Comparison of ENCODE assay signal across 9 mouse cellular contexts in the genomic region with DNA sequence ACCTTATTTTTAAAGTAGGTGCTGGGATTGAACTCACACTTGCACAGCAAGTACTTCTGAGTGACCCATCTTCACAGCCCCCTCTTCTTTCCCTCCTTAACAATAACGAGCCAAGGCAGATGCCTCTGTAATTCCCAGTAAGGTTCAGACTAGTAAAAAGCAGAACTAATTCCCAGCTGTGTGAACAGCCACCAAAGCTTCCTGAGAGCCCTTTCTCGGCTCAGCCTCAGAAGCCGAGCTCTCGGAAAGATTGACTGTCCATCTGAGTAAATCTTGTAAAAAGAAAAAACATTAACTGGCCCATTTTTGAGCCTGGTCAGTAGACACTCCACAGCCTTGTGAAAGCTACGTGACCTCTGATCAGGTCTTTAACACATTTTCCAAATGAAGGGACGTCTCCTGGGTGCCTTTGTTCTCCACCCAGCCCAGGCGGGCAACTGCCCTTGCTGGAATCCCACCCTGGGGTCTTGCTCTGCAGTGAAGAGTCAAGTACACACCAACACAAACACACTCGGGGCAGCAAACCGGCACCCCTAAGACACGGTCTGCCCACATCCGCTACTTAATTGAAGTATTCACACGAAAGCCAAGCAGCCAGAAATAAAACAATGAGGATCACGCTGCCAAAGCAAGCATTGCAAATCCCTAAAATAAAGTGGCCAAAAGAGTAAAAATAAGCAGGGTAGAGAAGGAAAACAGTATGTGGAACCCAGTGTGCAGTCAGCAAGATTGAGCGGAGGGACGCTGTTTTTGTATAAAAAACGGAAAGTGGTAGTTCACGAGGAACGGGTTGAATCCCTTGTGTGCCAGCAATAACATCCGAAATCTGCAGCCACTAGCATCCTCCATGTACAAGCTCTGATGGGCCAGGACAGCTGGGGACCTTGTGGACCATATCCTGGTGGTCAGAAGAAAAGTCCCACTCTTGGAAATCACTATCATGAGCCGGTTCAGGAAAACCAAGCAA.
DNase-seq lines count a peak whose midpoint lies in the region; ATAC-seq and TF ChIP-seq lines count a peak whose summit lies in the region.
"Had no signal": no experiment of that assay in that cellular context is flagged by ENCODE, and none has a peak within 500 bp of the region (broad histone marks: within the 10 kb centered on the region; RNA-seq: fewer than 3 reads in every experiment).

No protein-coding gene starts in this region.

- H3K9ac ChIP-seq in embryonic facial prominence, embryonic 12.5 days = 0 out of 2 replicates have a peak overlapping the region, but pooled peaks have one; percentile 7
- H3K9ac ChIP-seq in heart, postnatal 0 days (replicated peaks; ENCODE audit: low read depth, low read length) = 0 out of 2 replicates have a peak overlapping the region, but pooled peaks have one; percentile 3
- peak overlapping the region; percentile 30; the same call in 1 of the 2 replicates for H3K9ac ChIP-seq in midbrain, embryonic 11.5 days (ENCODE audit: low read length)

- no peaks in the 10 kb centered on the region for H3K36me3 ChIP-seq in embryonic facial prominence, embryonic 12.5 days
- no peaks in the 10 kb centered on the region for H3K36me3 ChIP-seq in heart, postnatal 0 days (replicated peaks; ENCODE audit: control insufficient read depth, insufficient read depth, low read length)
- no peaks in the 10 kb centered on the region for H3K36me3 ChIP-seq in midbrain, embryonic 11.5 days (ENCODE audit: control insufficient read depth, insufficient read depth, low read length)
- H3K36me3 ChIP-seq: liver, embryonic 15.5 days had no signal

- peak; percentile 33 for ATAC-seq in frontal cortex, adult (ENCODE audit: low TSS enrichment)
- ATAC-seq in embryonic facial prominence, embryonic 12.5 days (ENCODE audit: insufficient number of reproducible peaks, insufficient read depth, low FRiP score, low TSS enrichment) = no peak
- ATAC-seq in heart, postnatal 0 days (ENCODE audit: insufficient read depth, low read depth) = no peak
- ATAC-seq in midbrain, embryonic 11.5 days (ENCODE audit: low FRiP score) = peak; percentile 38; the same call in 1 of the 2 replicates

- WGBS in embryonic facial prominence, embryonic 12.5 days = 52% methylated on average over 20 of the region's 20 CpGs
- 43% methylated on average over 20 of the region's 20 CpGs for WGBS in heart, postnatal 0 days
- WGBS in midbrain, embryonic 11.5 days = 31% methylated on average over 20 of the region's 20 CpGs

- H3K27me3 ChIP-seq in embryonic facial prominence, embryonic 12.5 days = 0 out of 2 replicates have a peak, but pooled peaks cover 4% of the 10 kb centered on the region
- H3K27me3 ChIP-seq in heart, postnatal 0 days (ENCODE audit: control insufficient read depth, insufficient read depth, low read length) = no peaks in the 10 kb centered on the region
- H3K27me3 ChIP-seq in midbrain, embryonic 11.5 days (ENCODE audit: control insufficient read depth, insufficient read depth, low read length) = no peaks in the 10 kb centered on the region
- H3K27me3 ChIP-seq: liver, embryonic 15.5 days had no signal

- H3K9me3 ChIP-seq in embryonic facial prominence, embryonic 12.5 days = no peaks in the 10 kb centered on the region
- H3K9me3 ChIP-seq in heart, postnatal 0 days (replicated peaks; ENCODE audit: control insufficient read depth, low read length) = no peaks in the 10 kb centered on the region
- no peaks in the 10 kb centered on the region for H3K9me3 ChIP-seq in midbrain, embryonic 11.5 days (ENCODE audit: control insufficient read depth, low read length)
- H3K9me3 ChIP-seq: liver, embryonic 15.5 days had no signal

- peaks cover 42% of the 10 kb centered on the region for H3K4me1 ChIP-seq in embryonic facial prominence, embryonic 12.5 days
- H3K4me1 ChIP-seq in heart, postnatal 0 days (ENCODE audit: control insufficient read depth, insufficient read depth) = peaks cover 67% of the 10 kb centered on the region
- peaks cover 13% of the 10 kb centered on the region for H3K4me1 ChIP-seq in midbrain, embryonic 11.5 days (ENCODE audit: control insufficient read depth, insufficient read depth, low read length)

- TF ChIP-seq EP300 in heart, postnatal 0 days (IDR thresholded peaks at IDR 0.05; ENCODE audit: low read depth) = peak; percentile 33; the same call in 1 of the 2 replicates

- no peak overlapping the region for H3K4me3 ChIP-seq in embryonic facial prominence, embryonic 12.5 days
- no peak overlapping the region for H3K4me3 ChIP-seq in heart, postnatal 0 days (ENCODE audit: low read depth, low read length)
- no peak overlapping the region for H3K4me3 ChIP-seq in midbrain, embryonic 11.5 days (ENCODE audit: low read depth, low read length)

- no peak for TF ChIP-seq CTCF in heart, postnatal 0 days (IDR thresholded peaks at IDR 0.05; ENCODE audit: low read depth)

- H3K27ac ChIP-seq in embryonic facial prominence, embryonic 12.5 days = 0 out of 2 replicates have a peak overlapping the region, but pooled peaks have one; percentile 43
- peak overlapping the region; percentile 61 for H3K27ac ChIP-seq in heart, postnatal 0 days (ENCODE audit: low read depth)
- H3K27ac ChIP-seq in midbrain, embryonic 11.5 days (ENCODE audit: low read depth, low read length) = no peak overlapping the region

- intact Hi-C loops in left cerebral cortex, postnatal 25 days (cut with DNase I) = loop anchor here (5.0 kb wide), 2 partner anchors 40 to 80 kb away; a partner anchor contains a TSS

- peak overlapping the region; percentile 23; the same call in 1 of the 2 replicates for H3K4me2 ChIP-seq in embryonic facial prominence, embryonic 12.5 days (replicated peaks)
- peak overlapping the region; percentile 45 for H3K4me2 ChIP-seq in heart, postnatal 0 days (ENCODE audit: low read depth, low read length)
- H3K4me2 ChIP-seq in midbrain, embryonic 11.5 days = peak overlapping the region; percentile 3; the same call in 1 of the 2 replicates

- DNase-seq in frontal cortex, postnatal 25 days (ENCODE audit: low spot score in 2 of 2) = no peak
- no peak for DNase-seq in heart, postnatal 0 days (ENCODE audit: low spot score)
- DNase-seq in midbrain, embryonic 11.5 days (ENCODE audit: low spot score, missing footprints) = peak; percentile 93
- no peak for DNase-seq in layer of hippocampus, adult 9-11 months
- DNase-seq in layer of hippocampus, postnatal 36 days = no peak
- DNase-seq in left cerebral cortex, postnatal 25 days (ENCODE audit: low spot score in 2 of 2) = no peak

Comparison
In these comparisons a context has a peak if more than half of its experiments do, and no peak if none do; other contexts are left out.
1. ATAC-seq: peak in frontal cortex, adult (single experiment) and midbrain, embryonic 11.5 days (single experiment); none in embryonic facial prominence, embryonic 12.5 days (single experiment) and heart, postnatal 0 days (single experiment).
2. Peak in every context shown above with its lines, with median percentiles within 50 percentile points of each other: H3K4me2 ChIP-seq and H3K9ac ChIP-seq.